Mouse (Mus musculus) MEL (cell line): Measurements from ENCODE around the gene Tmem139.

ENCODE experiments used
- MAFK ChIP-seq: IDR thresholded peaks from 2 replicates; pipeline ENCODE4 v1.6.1; 2011; ENCODE audit warnings: low read depth, mild to moderate bottlenecking, low read length, improper control_type of control experiment, borderline replicate concordance
- MAX ChIP-seq: IDR thresholded peaks from 2 replicates; pipeline ENCODE4 v1.6.1; 2011; ENCODE audit warnings: low read length, improper control_type of control experiment
- POLR2A ChIP-seq, 2 experiments: IDR thresholded peaks; 2 replicates each; pipeline ENCODE4 v1.6.1; 2011 to 2012; ENCODE audit warnings: low read length in 2 of 2, mild to moderate bottlenecking in 2 of 2, control low read depth in 1 of 2, improper control_type of control experiment in 1 of 2, low read depth in 1 of 2, moderate library complexity in 1 of 2; ENCODE audit not compliant: control insufficient read depth in 1 of 2, insufficient read depth in 1 of 2, poor library complexity in 1 of 2

GRCm38 (mm10) chr6:42287562-42287961 lies 25.8 kb downstream of the Tmem139 start:
- TF ChIP-seq POLR2A (IDR thresholded peaks at IDR 0.05; ENCODE audit: control insufficient read depth in 1 of 2, insufficient read depth in 1 of 2, low read depth in 1 of 2, low read length in 2 of 2, poor library complexity in 1 of 2), result no peak
- no peak for TF ChIP-seq MAFK
- no peak for TF ChIP-seq MAX
